Mouse (Mus musculus) brain, embryonic 14.5 days (tissue): ENCODE results near the gene Bola3.

Experiments used
- CTCF ChIP-seq: fragments of 200-500 bp; IDR thresholded peaks from 2 replicates; pipeline ENCODE4 v1.5.1; 2012; ENCODE audit warnings: inconsistent platforms, mild to moderate bottlenecking, moderate library complexity, borderline replicate concordance; ENCODE audit not compliant: insufficient read depth, insufficient read length; ENCODE audit errors: extremely low read depth
- POLR2A ChIP-seq: fragments of 200-500 bp; IDR thresholded peaks from 2 replicates; pipeline ENCODE4 v1.6.1; 2012; ENCODE audit warnings: mild to moderate bottlenecking, inconsistent platforms, borderline replicate concordance; ENCODE audit not compliant: poor library complexity, insufficient read depth, insufficient read length, severe bottlenecking; ENCODE audit errors: extremely low read depth

DNA sequence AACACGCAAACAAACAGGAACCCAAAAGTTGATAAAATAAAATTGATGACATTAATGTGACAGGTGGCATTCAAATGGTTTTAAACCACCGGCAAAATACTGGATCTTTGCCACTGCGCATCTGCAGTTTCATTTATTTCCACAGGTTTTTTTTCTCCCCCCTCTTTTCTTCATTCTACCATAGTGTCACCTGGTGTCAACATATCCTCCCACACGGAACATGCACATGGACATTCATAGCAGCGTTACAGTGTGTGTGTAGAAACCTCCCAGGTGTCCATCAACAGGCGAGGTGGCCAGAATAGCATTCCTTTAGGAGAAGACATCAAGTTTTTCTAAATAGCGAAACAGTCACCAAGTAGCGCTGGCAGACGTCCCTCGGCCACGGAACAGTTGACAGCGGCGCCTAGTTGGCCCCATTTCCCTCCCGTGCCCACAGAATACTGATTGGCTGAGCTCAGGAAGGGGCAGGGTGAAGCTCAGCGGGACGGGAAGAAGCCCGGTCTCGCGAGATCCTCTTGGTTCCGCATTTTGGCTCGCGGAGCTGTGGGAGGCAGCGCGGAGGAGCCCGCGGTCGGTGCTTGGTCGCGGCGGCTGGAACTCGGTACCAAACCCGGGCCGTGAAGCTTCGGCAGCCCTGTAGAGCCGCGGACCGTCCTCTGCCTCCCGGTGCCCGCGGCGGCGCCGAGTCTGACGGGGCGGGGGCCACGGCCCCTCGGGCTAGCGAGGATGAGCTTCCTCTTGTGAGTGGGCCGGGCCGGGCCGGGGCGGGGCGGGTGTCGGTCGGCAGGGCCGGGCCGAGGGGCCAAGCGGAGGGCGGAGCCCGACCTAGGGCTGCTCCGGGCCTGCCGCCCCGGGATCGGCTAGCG is 23.2 kb upstream of the Bola3 start, which contains the start of the genes Mthfd2 and Mob1a:
- peak; percentile 89 for TF ChIP-seq POLR2A
- TF ChIP-seq CTCF: no peak
